Comparison of ENCODE assay signal across 8 mouse cellular contexts in the genomic region with DNA sequence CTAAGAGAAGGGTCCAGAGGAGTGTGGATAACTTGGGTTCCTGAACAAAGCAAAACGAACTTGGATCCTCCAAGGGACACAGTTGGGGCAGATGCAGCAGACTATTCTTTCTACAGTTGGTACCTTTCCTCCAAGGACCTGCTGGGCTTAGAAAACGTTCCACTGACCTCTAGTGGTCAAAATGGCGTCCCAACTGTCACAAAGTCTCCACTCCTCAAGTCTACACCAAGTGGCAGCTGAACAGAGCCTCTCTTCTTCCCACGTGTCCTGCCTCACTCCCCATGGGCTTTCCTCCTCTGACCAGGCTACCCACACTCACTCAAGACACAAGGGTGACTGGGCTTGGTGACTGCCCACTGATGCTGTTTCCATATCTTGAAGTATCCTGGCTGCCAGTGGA.
DNase-seq lines count a peak whose midpoint lies in the region; ATAC-seq and TF ChIP-seq lines count a peak whose summit lies in the region.

No protein-coding gene starts in this region.

- no peaks in the 10 kb centered on the region for H3K36me3 ChIP-seq in midbrain, embryonic 12.5 days
- no peaks in the 10 kb centered on the region for H3K36me3 ChIP-seq in midbrain, embryonic 15.5 days (replicated peaks)
- no peaks in the 10 kb centered on the region for H3K36me3 ChIP-seq in limb, embryonic 14.5 days (ENCODE audit: control insufficient read depth, insufficient read depth, low read length)

- no peak for TF ChIP-seq POLR2A in limb, embryonic 14.5 days (IDR thresholded peaks at IDR 0.05; ENCODE audit: borderline replicate concordance, extremely low read depth, insufficient read depth, insufficient read length)

- no peak overlapping the region for H3K27ac ChIP-seq in midbrain, embryonic 12.5 days (replicated peaks)
- no peak overlapping the region for H3K27ac ChIP-seq in midbrain, embryonic 15.5 days
- H3K27ac ChIP-seq in limb, embryonic 14.5 days (replicated peaks; ENCODE audit: low read depth, low read length), result no peak overlapping the region

- H3K27me3 ChIP-seq in midbrain, embryonic 12.5 days, result peaks cover 29% of the 10 kb centered on the region
- no peaks in the 10 kb centered on the region for H3K27me3 ChIP-seq in midbrain, embryonic 15.5 days (replicated peaks)
- H3K27me3 ChIP-seq in limb, embryonic 14.5 days (ENCODE audit: control insufficient read depth, insufficient read depth, low read length), result no peaks in the 10 kb centered on the region

- H3K4me2 ChIP-seq in midbrain, embryonic 12.5 days (replicated peaks), result no peak overlapping the region
- no peak overlapping the region for H3K4me2 ChIP-seq in midbrain, embryonic 15.5 days
- no peak overlapping the region for H3K4me2 ChIP-seq in limb, embryonic 14.5 days (replicated peaks; ENCODE audit: low read depth, low read length, severe bottlenecking)

- H3K4me1 ChIP-seq in midbrain, embryonic 12.5 days, result peaks cover 12% of the 10 kb centered on the region
- peaks cover 12% of the 10 kb centered on the region; the same call in 1 of the 2 replicates for H3K4me1 ChIP-seq in midbrain, embryonic 15.5 days
- no peaks in the 10 kb centered on the region for H3K4me1 ChIP-seq in limb, embryonic 14.5 days (ENCODE audit: control insufficient read depth, insufficient read depth, low read length)

- H3K4me3 ChIP-seq in midbrain, embryonic 12.5 days, result no peak overlapping the region
- no peak overlapping the region for H3K4me3 ChIP-seq in midbrain, embryonic 15.5 days
- no peak overlapping the region for H3K4me3 ChIP-seq in limb, embryonic 14.5 days (replicated peaks; ENCODE audit: low read length)

- no peak overlapping the region for H3K9ac ChIP-seq in midbrain, embryonic 12.5 days (replicated peaks)
- H3K9ac ChIP-seq in midbrain, embryonic 15.5 days, result no peak overlapping the region
- no peak overlapping the region for H3K9ac ChIP-seq in limb, embryonic 14.5 days (ENCODE audit: low read depth, low read length, severe bottlenecking)

- no peaks in the 10 kb centered on the region for H3K9me3 ChIP-seq in midbrain, embryonic 12.5 days
- H3K9me3 ChIP-seq in midbrain, embryonic 15.5 days, result no peaks in the 10 kb centered on the region
- H3K9me3 ChIP-seq in limb, embryonic 14.5 days (ENCODE audit: control insufficient read depth, low read length), result no peaks in the 10 kb centered on the region

- 8% methylated on average over 4 of the region's 4 CpGs for WGBS in midbrain, embryonic 12.5 days
- 6% methylated on average over 4 of the region's 4 CpGs for WGBS in midbrain, embryonic 15.5 days
- 7% methylated on average over 4 of the region's 4 CpGs for WGBS in limb, embryonic 14.5 days

- peak; percentile 11 for DNase-seq in cerebellum, adult 8-10 months
- DNase-seq in embryo, embryonic 11 days, result peak; percentile 74
- peak; percentile 37 for DNase-seq in limb, embryonic 14.5 days (ENCODE audit: low spot score)
- DNase-seq in gastrocnemius, postnatal 25 days, result no peak

- ATAC-seq in cerebellum, adult (ENCODE audit: insufficient number of reproducible peaks, low FRiP score, low TSS enrichment), result no peak; the same call in 1 of the 2 replicates
- ATAC-seq in midbrain, embryonic 12.5 days (ENCODE audit: low FRiP score, low read depth), result 0 out of 2 replicates have a peak, but pooled peaks have one; percentile 23
- ATAC-seq in midbrain, embryonic 15.5 days (replicated peaks), result no peak
- ATAC-seq in limb, embryonic 14.5 days (ENCODE audit: low FRiP score, low read depth), result peak; percentile 60; the same call in 1 of the 2 replicates
- peak; percentile 9; the same call in 1 of the 2 replicates for ATAC-seq in neutrophil, adult 5-6 weeks (ENCODE audit: extremely low read depth, insufficient number of reproducible peaks, low FRiP score, poor library complexity, severe bottlenecking)

Comparison
In these comparisons a context has a peak if more than half of its experiments do, and no peak if none do; other contexts are left out.
1. ATAC-seq: peak in midbrain, embryonic 12.5 days (single experiment), limb, embryonic 14.5 days (single experiment) and neutrophil, adult 5-6 weeks (single experiment); none in cerebellum, adult (single experiment) and midbrain, embryonic 15.5 days (single experiment).